Mouse (Mus musculus): ENCODE data around the gene Hlf. TPM values are rescaled to one million over a fixed set of nuclear protein-coding genes. Genes with fewer than 3 reads are reported as not detected.

The Hlf gene
- polyA plus RNA-seq, 1 experiment from 2014 or later = 5.2 TPM

DNA sequence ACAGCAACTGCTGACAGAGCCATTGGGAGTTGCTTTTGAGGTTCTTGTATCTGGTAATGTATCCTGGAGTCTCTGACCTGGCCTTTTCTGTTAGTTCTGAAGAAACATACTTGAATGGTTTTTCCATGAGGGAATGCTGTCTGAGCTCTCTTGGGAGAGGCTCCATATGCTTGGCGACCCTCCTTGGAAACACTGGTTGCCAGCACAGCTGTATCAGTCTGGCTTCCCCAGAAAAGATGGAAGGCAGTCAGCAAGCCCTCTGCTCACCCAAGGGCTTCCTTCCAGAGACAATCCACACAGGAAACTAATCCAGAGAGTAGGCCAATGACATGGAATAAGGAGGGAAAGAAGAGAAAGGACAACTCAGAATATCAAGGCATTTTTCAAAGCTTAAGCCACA is 63.9 kb downstream of the Hlf start:
- ATAC-seq (ENCODE audit: low FRiP score, low read depth) = no peak
- no peak overlapping the region for H3K4me3 ChIP-seq
- 57% methylated on average over 1 of the region's 1 CpGs for WGBS

DNA sequence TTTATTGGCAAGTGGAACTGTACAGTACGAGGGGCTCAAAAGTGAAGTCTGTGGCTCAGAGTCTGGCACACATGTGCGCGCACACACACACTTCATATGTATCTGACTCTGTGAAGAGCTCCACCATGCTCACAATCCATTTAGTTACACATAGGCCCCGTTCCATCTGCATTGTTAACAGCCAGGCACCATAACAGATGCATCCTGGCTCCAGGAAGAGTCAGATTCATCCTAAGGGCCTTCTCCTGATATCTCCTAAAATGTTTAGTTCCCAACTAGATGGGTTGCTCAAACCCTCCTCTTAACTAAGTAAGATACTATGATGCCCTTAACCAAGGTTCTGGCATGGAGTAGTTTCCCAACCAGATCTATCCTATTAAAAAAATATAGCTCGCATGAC is 64.5 kb downstream of the Hlf start:
- Histone ChIP-seq H3K27ac (replicated peaks) (no peak overlapping the region), H3K9me3 (no peaks in the 10 kb centered on the region), H3K4me1 (replicated peaks) (no peaks in the 10 kb centered on the region), H3K4me3 (no peak overlapping the region), H3K36me3 (no peaks in the 10 kb centered on the region), H3K27me3 (no peaks in the 10 kb centered on the region), H3K4me2 (no peak overlapping the region), H3K9ac (no peak overlapping the region)
- 93% methylated on average over 5 of the region's 5 CpGs for WGBS
- ATAC-seq (ENCODE audit: low FRiP score, low read depth) = no peak

More for the DNA sequence above, 63.9 kb downstream of the Hlf start:
- no peaks in the 10 kb centered on the region for H3K27me3 ChIP-seq
- H3K36me3 ChIP-seq = no peaks in the 10 kb centered on the region
- no peak overlapping the region for H3K27ac ChIP-seq (replicated peaks)
- H3K9ac ChIP-seq = no peak overlapping the region
- H3K4me1 ChIP-seq (replicated peaks) = no peaks in the 10 kb centered on the region
- H3K9me3 ChIP-seq = no peaks in the 10 kb centered on the region
- no peak overlapping the region for H3K4me2 ChIP-seq

DNA sequence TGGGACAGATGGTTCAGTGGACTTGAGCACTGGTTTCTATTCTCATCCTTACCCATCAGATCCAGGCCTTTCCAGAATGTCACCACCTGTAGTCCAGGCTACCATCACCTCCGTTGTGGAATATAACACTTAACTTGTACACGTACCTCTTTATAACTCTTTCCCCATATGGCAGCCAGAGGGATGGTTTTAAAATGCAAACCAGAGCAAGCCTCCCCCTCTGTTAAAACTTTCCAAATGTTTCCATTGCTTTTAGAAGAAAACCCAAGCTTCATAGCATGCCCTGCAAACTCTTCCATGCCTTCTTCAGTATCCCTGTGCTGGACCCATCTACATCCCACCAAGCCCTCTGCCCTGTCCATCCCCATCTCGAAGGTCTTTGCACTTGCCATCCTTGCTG is 66.1 kb downstream of the Hlf start:
- no peaks in the 10 kb centered on the region for H3K36me3 ChIP-seq
- H3K9me3 ChIP-seq = no peaks in the 10 kb centered on the region
- H3K27ac ChIP-seq (replicated peaks) = no peak overlapping the region
- 94% methylated on average over 3 of the region's 3 CpGs for WGBS
- H3K4me3 ChIP-seq = no peak overlapping the region
- no peak overlapping the region for H3K4me2 ChIP-seq
- no peaks in the 10 kb centered on the region for H3K4me1 ChIP-seq (replicated peaks)
- no peaks in the 10 kb centered on the region for H3K27me3 ChIP-seq
- ATAC-seq (ENCODE audit: low FRiP score, low read depth) = no peak
- H3K9ac ChIP-seq = no peak overlapping the region

GRCm38 (mm10) chr11:90320922-90321321 is 69.8 kb downstream of the Hlf start:
- ATAC-seq (ENCODE audit: low FRiP score, low read depth) = no peak
- Histone ChIP-seq H3K4me3 (no peak overlapping the region), H3K9ac (no peak overlapping the region), H3K27ac (replicated peaks) (no peak overlapping the region), H3K27me3 (no peaks in the 10 kb centered on the region), H3K4me2 (no peak overlapping the region), H3K4me1 (replicated peaks) (no peaks in the 10 kb centered on the region), H3K36me3 (no peaks in the 10 kb centered on the region), H3K9me3 (no peaks in the 10 kb centered on the region)
- WGBS = 82% methylated on average over 7 of the region's 7 CpGs

DNA sequence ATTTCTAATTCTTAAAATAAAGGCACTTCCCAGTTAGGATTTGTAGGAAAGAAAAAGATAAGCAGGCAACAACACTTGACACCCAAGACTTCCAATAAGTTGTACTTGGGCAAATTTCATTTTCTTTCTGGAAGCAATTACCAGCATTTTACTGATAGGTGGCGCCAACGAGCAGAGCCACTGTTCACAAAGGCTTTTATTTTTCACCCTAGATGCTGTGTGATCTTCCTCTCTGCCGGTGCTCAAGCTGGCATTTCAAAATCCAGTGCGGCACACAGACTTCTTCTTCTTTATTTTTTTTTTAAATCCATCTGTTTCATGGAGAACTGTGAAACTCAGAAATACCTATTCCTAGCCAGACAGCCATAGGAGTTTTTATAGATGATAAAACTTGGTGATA is 73.2 kb downstream of the Hlf start:
- no peak overlapping the region for H3K9ac ChIP-seq
- H3K36me3 ChIP-seq = no peaks in the 10 kb centered on the region
- no peaks in the 10 kb centered on the region for H3K4me1 ChIP-seq (replicated peaks)
- 19% methylated on average over 4 of the region's 4 CpGs for WGBS
- no peak overlapping the region for H3K4me3 ChIP-seq
- no peak for ATAC-seq (ENCODE audit: low FRiP score, low read depth)
- H3K9me3 ChIP-seq = no peaks in the 10 kb centered on the region
- H3K4me2 ChIP-seq = no peak overlapping the region
- H3K27me3 ChIP-seq = no peaks in the 10 kb centered on the region
- no peak overlapping the region for H3K27ac ChIP-seq (replicated peaks)

- Histone ChIP-seq H3K27ac (replicated peaks) (no peak overlapping the region), H3K4me2 (no peak overlapping the region), H3K9me3 (no peaks in the 10 kb centered on the region), H3K9ac (no peak overlapping the region), H3K27me3 (no peaks in the 10 kb centered on the region), H3K36me3 (no peaks in the 10 kb centered on the region), H3K4me1 (replicated peaks) (no peaks in the 10 kb centered on the region), H3K4me3 (no peak overlapping the region)
- WGBS = 81% methylated on average over 3 of the region's 3 CpGs
- ATAC-seq (ENCODE audit: low FRiP score, low read depth) = no peak
Observed at GRCm38 (mm10) chr11:90314606-90315005, 76.1 kb downstream of the Hlf start.

- no peaks in the 10 kb centered on the region for H3K27me3 ChIP-seq
- no peaks in the 10 kb centered on the region for H3K9me3 ChIP-seq
- 56% methylated on average over 6 of the region's 6 CpGs for WGBS
- H3K36me3 ChIP-seq = no peaks in the 10 kb centered on the region
- no peaks in the 10 kb centered on the region for H3K4me1 ChIP-seq (replicated peaks)
- no peak overlapping the region for H3K4me3 ChIP-seq
- no peak for ATAC-seq (ENCODE audit: low FRiP score, low read depth)
- H3K27ac ChIP-seq (replicated peaks) = no peak overlapping the region
- no peak overlapping the region for H3K9ac ChIP-seq
- no peak overlapping the region for H3K4me2 ChIP-seq
Observed at GRCm38 (mm10) chr11:90306993-90307392, 83.7 kb downstream of the Hlf start.

DNA sequence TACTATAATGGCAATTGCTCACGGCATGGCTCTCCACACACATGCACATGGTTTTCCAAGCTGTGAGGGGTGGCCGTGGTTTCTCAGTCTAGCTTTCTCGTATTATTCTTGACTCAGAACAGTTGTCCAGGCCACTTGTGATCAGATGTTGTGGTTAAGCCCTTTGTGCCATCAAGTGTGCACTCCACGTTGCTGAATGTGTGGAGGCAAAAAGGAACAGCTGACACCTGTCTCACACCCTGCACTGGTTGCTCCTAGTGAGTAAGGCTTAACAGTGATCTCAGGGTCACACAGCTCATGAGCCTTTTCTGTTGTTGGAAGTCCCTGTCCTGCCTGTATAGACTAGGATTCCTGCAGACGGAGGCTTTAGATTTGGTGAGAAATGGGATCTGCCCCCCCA is 84.6 kb downstream of the Hlf start:
- H3K27ac ChIP-seq (replicated peaks) = no peak overlapping the region
- no peaks in the 10 kb centered on the region for H3K4me1 ChIP-seq (replicated peaks)
- no peak overlapping the region for H3K4me3 ChIP-seq
- H3K9me3 ChIP-seq = no peaks in the 10 kb centered on the region
- no peak overlapping the region for H3K4me2 ChIP-seq
- H3K36me3 ChIP-seq = no peaks in the 10 kb centered on the region
- no peaks in the 10 kb centered on the region for H3K27me3 ChIP-seq
- H3K9ac ChIP-seq = no peak overlapping the region
- no peak for ATAC-seq (ENCODE audit: low FRiP score, low read depth)
- WGBS = 93% methylated on average over 5 of the region's 5 CpGs

DNA sequence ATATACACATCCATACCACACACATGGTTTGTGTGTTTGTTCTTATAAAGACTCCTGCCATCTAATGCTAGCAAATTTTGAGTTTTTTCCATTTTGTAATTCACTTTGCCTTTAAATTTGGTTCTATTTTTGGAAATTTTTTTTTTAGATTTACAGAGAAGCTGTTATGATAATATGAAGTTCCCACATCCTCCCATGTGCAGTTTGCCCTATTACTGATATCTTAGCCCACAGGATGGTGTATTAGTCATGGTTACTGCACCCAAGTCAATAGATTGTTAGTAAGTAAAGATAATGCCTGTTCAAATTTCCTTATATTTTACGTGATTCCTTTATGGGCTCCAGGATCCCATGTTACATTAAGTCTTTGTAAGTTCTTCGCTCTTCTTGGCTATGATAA is 96.1 kb downstream of the Hlf start:
- H3K36me3 ChIP-seq = no peaks in the 10 kb centered on the region
- H3K4me2 ChIP-seq = no peak overlapping the region
- H3K4me3 ChIP-seq = no peak overlapping the region
- H3K9ac ChIP-seq = no peak overlapping the region
- no peaks in the 10 kb centered on the region for H3K4me1 ChIP-seq (replicated peaks)
- no peak overlapping the region for H3K27ac ChIP-seq (replicated peaks)
- H3K27me3 ChIP-seq = no peaks in the 10 kb centered on the region
- no peaks in the 10 kb centered on the region for H3K9me3 ChIP-seq
- WGBS = 93% methylated on average over 2 of the region's 2 CpGs
- ATAC-seq (ENCODE audit: low FRiP score, low read depth) = no peak

GRCm38 (mm10) chr11:90292766-90293165 is 97.9 kb downstream of the Hlf start:
- ATAC-seq (ENCODE audit: low FRiP score, low read depth) = no peak
- Histone ChIP-seq H3K27ac (replicated peaks) (no peak overlapping the region), H3K4me1 (replicated peaks) (no peaks in the 10 kb centered on the region), H3K4me3 (no peak overlapping the region), H3K36me3 (no peaks in the 10 kb centered on the region), H3K9ac (no peak overlapping the region), H3K9me3 (no peaks in the 10 kb centered on the region), H3K4me2 (no peak overlapping the region), H3K27me3 (no peaks in the 10 kb centered on the region)

DNA sequence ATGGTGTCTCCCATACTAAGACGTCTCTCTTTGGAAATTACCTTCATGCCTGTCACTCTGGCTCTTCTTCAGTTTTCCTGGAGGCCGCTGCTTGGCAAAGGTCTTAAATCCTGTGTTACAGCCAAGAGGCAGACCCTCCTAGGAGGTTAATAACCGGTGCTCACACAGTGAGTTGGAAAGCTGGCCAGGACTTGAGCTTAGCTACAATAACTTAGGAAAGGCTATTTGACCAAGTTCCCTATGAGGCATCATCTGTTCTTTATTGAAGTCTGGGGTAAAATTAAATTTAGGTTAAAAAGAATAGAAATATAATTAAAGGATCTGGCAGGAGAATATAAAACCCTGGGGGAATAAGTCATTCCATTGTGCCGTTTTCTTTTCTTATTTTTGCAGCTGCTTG is 99.5 kb downstream of the Hlf start:
- H3K4me1 ChIP-seq (replicated peaks) = no peaks in the 10 kb centered on the region
- no peak overlapping the region for H3K4me3 ChIP-seq
- no peak overlapping the region for H3K4me2 ChIP-seq
- WGBS = 59% methylated on average over 4 of the region's 4 CpGs
- ATAC-seq (ENCODE audit: low FRiP score, low read depth) = no peak
- no peaks in the 10 kb centered on the region for H3K36me3 ChIP-seq
- H3K9ac ChIP-seq = no peak overlapping the region
- no peak overlapping the region for H3K27ac ChIP-seq (replicated peaks)
- H3K9me3 ChIP-seq = no peaks in the 10 kb centered on the region
- no peaks in the 10 kb centered on the region for H3K27me3 ChIP-seq

GRCm38 (mm10) chr11:90286550-90287154 is 104.0 kb downstream of the Hlf start:
- ATAC-seq (ENCODE audit: low FRiP score, low read depth) = no peak
- no peaks in the 10 kb centered on the region for H3K4me1 ChIP-seq (replicated peaks)
- H3K27me3 ChIP-seq = no peaks in the 10 kb centered on the region
- H3K27ac ChIP-seq (replicated peaks) = no peak overlapping the region
- no peaks in the 10 kb centered on the region for H3K36me3 ChIP-seq
- no peak overlapping the region for H3K4me3 ChIP-seq
- H3K9me3 ChIP-seq = no peaks in the 10 kb centered on the region
- no peak overlapping the region for H3K9ac ChIP-seq
- H3K4me2 ChIP-seq = no peak overlapping the region
- 89% methylated on average over 6 of the region's 6 CpGs for WGBS
